Mouse (Mus musculus): Measurements from ENCODE around the gene Ptk6. TPM values are rescaled to one million over a fixed set of nuclear protein-coding genes. Genes with fewer than 3 reads are reported as not detected.
"Not testable (repeated sequence)": the region's sequence is repeated elsewhere in the genome, so short reads cannot be mapped to it uniquely, and the experiment has no call there.

Ptk6 gene
- total RNA-seq, 2 experiments from 2014 or later: not detected

GRCm38 (mm10) chr2:181219538-181220216 is 17.1 kb upstream of the Ptk6 start, which contains the start of gene Fndc11:
TSS of gene Fndc11 (plus strand) at chr2:181220013.
- DNase-seq (ENCODE audit: low spot score in 2 of 2): peak; percentile 68 to 72

DNA sequence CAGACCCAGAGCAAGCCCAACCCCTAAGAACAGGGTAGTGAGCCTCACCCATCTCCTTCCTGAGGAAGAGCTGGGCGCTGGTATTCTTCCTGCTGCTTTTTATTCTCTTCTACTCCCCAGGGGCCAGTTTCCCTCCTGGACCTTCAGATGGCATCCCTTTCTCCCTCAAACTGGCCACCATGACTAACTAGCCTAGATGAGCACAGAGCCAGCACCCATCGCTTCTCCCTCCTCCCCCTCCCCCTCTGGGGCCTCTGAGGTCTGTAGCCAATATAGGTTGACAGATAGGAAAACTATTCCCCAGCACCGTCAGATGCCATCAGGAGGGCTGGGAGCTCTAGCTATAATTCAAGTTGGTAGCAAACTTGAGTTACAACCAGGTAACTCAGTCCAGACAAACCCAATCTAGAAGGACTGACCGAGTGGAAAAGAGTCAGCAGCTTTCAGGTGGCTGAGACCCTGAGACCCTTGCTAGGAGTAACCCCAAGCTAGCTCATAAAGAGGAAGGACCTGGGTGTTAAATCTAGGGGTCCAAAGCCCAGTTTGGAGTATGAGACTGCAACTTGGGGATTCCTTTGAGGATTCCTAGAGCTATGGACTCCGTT is 16.4 kb upstream of the Ptk6 start:
- no peak for DNase-seq (ENCODE audit: low spot score in 2 of 2)

- no peak for DNase-seq (ENCODE audit: low spot score in 2 of 2)
These were observed 13.4 kb upstream of the Ptk6 start for GRCm38 (mm10) chr2:181216037-181216436.

GRCm38 (mm10) chr2:181213021-181213445 is 10.4 kb upstream of the Ptk6 start, which contains the start of gene Srms:
TSS of gene Srms (minus strand) at chr2:181213185.
- peak in 1 of 2 experiments; percentile 12 for DNase-seq (ENCODE audit: low spot score in 2 of 2)

GRCm38 (mm10) chr2:181212389-181213020 is 9.9 kb upstream of the Ptk6 start:
- DNase-seq (ENCODE audit: low spot score in 2 of 2): peak in 1 of 2 experiments; percentile 16

DNA sequence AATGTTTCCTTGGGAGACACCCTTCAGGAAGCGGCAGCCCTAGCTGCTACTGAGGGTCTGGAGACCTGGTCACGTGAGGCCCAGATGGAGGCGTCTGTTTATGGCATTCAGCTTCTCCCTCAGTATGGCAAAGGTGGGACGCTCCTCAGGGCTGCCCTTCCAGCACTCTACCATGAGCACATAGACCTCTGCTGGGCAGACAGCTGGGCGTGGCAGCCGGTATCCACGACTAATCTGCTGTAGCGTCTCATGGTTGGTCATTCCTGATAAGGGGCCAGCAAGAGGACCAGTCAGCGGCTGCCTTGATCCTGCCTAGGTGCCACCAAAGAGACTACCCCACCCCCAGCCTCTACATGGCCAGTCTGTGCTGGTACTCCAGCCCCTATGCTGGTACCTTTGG is 3.5 kb upstream of the Ptk6 start:
- DNase-seq (ENCODE audit: low spot score in 2 of 2): no peak

GRCm38 (mm10) chr2:181205678-181206077 is 3.1 kb upstream of the Ptk6 start:
- DNase-seq (ENCODE audit: low spot score in 2 of 2): no peak

- DNase-seq (ENCODE audit: low spot score in 2 of 2): no peak
These were observed 297 bp upstream of the Ptk6 start for GRCm38 (mm10) chr2:181202886-181203285.

GRCm38 (mm10) chr2:181201606-181202005 is 983 bp downstream of the Ptk6 start:
- no peak for DNase-seq (ENCODE audit: low spot score in 2 of 2)

DNA sequence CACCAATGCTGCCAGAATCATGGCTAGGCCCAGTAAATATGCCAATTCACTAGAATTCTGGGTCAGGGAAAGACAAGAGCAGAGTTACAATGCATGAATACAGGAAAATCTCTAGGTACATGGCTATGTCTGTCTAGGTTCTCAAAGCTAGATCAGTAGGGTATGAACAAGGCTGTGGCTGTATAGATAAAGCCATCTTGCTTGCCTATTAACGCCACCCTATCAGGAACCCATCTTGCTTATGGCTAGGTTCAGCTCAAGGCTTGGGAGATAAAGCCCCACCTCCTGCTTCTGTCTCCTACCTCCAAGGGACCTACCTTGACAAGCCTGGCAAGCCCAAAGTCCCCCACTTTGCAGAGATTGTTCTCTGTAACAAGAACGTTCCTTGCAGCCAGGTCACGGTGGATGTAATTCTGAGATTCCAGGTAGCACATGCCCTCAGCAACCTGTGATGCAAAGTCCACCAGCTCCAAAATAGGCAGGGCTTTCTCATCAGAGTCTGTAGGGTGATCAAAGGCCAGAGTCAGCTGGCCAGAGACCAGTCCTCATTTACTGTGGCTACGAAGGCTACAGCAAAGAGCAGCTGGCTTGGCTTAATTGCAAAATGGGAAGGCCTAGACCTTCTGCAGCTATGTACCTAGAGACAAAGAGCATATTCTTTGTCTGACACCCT is 5.8 kb downstream of the Ptk6 start:
- DNase-seq (ENCODE audit: low spot score in 2 of 2): no peak

- no peak for DNase-seq (ENCODE audit: low spot score in 2 of 2)
These were observed 9.5 kb downstream of the Ptk6 start for GRCm38 (mm10) chr2:181193044-181193443.

- no peak for DNase-seq (ENCODE audit: low spot score in 2 of 2)
These were observed 10.7 kb downstream of the Ptk6 start for GRCm38 (mm10) chr2:181191936-181192335.

DNA sequence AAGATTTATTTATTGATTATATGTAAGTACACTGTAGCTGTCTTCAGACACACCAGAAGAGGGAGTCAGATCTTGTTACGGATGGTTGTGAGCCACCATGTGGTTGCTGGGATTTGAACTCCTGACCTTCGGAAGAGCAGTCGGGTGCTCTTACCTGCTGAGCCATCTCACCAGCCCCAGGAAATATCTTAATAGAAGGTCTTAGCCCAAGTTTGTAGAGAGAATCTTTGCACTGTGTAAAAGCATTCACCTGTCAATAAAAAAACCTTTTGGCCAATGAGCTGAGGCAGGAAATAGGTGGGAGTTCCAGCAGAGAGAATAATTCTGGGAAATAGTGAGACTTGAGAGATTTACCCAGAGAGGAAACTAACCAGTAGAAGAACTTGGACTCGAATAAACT is 11.2 kb downstream of the Ptk6 start:
- DNase-seq (ENCODE audit: low spot score in 2 of 2): not testable (repeated sequence)

DNA sequence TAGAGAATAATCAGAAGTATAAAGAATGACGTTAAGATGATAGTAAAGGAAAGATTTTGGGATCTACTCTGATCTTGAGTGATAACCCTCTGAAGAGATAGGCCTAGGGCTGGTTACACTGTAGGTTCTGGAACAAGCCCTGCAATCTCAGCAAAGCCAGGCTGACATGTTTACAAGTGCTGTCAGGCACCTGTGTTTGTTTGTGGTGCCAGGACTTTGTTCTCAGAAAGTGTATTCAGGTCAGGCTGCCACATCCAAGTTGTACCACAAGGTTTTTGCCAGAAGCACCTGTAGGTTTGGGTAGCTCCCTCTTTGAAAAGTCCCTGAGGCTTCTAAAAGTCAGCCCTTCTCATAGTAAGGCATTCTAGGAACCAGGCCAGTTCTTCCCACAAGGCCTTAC is 13.3 kb downstream of the Ptk6 start:
- DNase-seq (ENCODE audit: low spot score in 2 of 2): no peak

GRCm38 (mm10) chr2:181188681-181189080 is 13.9 kb downstream of the Ptk6 start:
- no peak for DNase-seq (ENCODE audit: low spot score in 2 of 2)

DNA sequence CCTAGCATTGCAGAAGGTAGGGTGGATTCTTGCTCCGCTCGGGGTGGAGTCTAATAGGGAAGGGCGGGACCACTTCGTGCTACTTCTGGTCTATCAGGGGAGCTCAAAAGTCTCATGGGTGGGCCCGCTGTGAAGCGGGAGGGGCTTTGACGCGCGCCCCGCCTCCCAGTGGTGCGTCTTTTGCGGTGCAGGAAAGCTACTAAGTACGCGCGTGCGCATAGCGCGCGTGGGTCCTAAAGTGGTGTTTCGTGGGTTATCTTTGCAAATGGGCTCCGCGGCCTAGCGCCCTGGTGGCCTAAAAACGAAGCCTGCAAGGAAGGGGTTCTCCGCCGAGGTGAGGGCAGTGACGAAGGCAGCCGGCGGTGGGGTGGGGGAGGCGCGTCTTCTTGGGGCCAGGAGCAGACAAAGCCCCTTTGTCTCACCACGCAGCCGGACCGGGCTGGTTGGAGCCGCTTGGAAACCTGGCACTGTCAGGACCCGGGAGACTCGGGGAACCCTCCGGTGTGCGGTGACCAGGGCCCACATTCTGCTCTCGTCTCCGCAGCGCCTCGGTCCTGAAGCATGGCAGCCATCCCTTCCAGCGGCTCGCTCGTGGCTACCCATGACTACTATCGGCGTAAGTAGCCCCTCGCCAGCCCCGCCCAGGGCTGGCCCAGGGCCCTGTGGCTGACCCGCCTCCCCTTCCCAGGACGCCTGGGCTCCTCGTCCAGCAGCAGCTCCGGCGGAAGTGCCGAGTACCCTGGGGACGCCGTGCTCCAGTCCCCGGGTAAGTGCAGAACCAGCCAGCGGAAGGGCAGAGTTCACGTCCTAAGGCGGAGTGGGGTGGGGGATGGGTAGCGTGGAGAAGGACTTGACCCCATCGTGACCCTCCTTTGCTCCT is 15.2 kb downstream of the Ptk6 start, which contains the start of gene Ppdpf:
Ppdpf (plus strand) TSS at position 127 of the 880 bp plus-strand sequence.
- DNase-seq (ENCODE audit: low spot score in 2 of 2): peak; percentile 85 to 92

GRCm38 (mm10) chr2:181186635-181187034 is 16.0 kb downstream of the Ptk6 start:
- peak; percentile 87 to 93 for DNase-seq (ENCODE audit: low spot score in 2 of 2)

- DNase-seq (ENCODE audit: low spot score in 2 of 2): no peak
These were observed 21.7 kb downstream of the Ptk6 start for GRCm38 (mm10) chr2:181180898-181181297.

DNA sequence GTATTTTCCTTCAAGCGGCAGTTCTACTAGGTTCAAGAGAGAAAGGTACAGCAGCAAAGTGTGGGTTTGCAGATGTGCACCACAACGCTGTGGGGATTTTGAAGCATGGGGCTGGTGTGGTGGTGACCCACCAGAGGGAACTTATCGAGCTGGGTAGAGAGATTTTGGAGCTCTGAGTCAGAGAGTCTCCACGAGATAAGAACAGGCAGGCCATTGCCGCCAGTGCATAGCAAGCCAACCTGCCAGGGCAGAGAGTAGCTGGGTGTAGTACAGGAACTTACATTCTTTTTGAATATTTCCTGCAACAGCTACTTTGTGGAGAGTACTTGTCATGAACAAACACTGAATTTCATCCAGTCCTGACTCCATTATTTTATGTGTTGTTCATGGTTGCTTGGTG is 24.1 kb downstream of the Ptk6 start:
- no peak for DNase-seq (ENCODE audit: low spot score in 2 of 2)

GRCm38 (mm10) chr2:181178015-181178414 is 24.6 kb downstream of the Ptk6 start:
- no peak for DNase-seq (ENCODE audit: low spot score in 2 of 2)

GRCm38 (mm10) chr2:181174646-181175045 is 27.9 kb downstream of the Ptk6 start:
- no peak for DNase-seq (ENCODE audit: low spot score in 2 of 2)

All from layer of hippocampus, postnatal 10 days (tissue).